Comparison of ENCODE assay signal across 12 mouse cellular contexts in the genomic region with DNA sequence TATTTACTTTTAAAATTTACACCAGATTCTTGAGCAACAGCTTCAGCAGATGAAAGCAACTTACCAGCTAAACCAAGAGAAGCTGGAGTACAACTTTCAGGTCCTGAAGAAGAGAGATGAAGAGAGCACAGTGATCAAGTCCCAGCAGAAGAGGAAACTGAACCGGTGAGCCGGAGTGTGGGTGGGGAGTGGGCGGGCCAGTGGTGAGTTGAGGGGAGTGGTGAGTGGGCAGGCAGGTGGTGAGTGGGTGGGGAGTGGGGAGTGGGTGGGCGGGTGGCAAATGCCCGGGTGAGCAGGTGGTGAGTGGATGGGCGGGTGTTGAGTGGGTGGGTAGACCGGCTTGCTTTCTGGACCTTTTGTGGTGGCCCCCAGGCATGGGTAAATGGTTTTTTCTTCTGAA.
A peak's percentile ranks its signal among the peaks of the same experiment; 100 is the strongest.
DNase-seq lines count a peak whose midpoint lies in the region.
"Had no signal": no experiment of that assay in that cellular context is flagged by ENCODE, and none has a peak within 500 bp of the region (broad histone marks: within the 10 kb centered on the region; RNA-seq: fewer than 3 reads in every experiment).

No protein-coding gene starts in this region.

- DNase-seq in thymus, postnatal 0 days (ENCODE audit: low spot score) = peak; percentile 31
- no peak for DNase-seq in thymus, postnatal 36 days
- peak; percentile 51 for DNase-seq in thymus, postnatal 4 days
- DNase-seq in thymus, adult 18-20 months = no peak
- DNase-seq in induced T-regulatory cell, adult 2 months (ENCODE audit: low read depth) = peak; percentile 46
- no peak for DNase-seq in right cerebral cortex, postnatal 4 days
- DNase-seq: cerebellum, adult 11-12 months; cerebellum, adult 2 months; cerebellum, adult 9-10 months; cerebellum, postnatal 10 days; cerebellum, postnatal 25 days; forebrain, postnatal 0 days had no signal

Comparison
In these comparisons a context has a peak if more than half of its experiments do, and no peak if none do; other contexts are left out.
1. DNase-seq: peak in thymus, postnatal 0 days (single experiment), thymus, postnatal 4 days (single experiment) and induced T-regulatory cell, adult 2 months (single experiment); none in thymus, postnatal 36 days (0 of 2), thymus, adult 18-20 months (0 of 2) and right cerebral cortex, postnatal 4 days (single experiment).